Mouse (Mus musculus) T-helper 1 cell (primary cell): ENCODE results near the gene Vnn3.

Experiments used
- in situ Hi-C: fragments of 300-600 bp; cut with MboI, MseI; formaldehyde crosslinking; loops from one replicate; pipeline ENCODE4 v1.15.1; 2025; ENCODE audit warnings: high pct_unique_total_duplicates

Vnn3 gene

DNA sequence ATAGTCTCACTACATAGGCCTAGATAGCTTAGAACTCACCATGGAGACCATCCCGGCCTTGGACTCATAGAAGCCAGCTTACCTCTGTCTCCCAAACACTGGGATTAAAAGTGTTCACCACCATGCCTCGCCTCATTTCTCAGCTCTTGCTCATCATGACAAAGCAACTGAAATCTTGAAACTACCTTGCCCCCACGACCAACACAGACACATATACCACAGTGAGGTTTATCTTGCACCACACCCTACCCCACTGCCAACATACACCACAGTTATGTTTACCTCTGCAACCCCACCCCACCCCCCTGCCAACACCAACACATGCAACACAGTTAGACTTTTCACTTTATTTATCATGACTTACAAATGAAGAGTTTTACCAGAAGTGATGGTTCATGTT, 34.8 kb downstream of the Vnn3 start:
- in situ Hi-C loops = loop anchor here (10.0 kb wide), 1 partner anchor 441 kb away; no protein-coding TSS in a partner anchor

DNA sequence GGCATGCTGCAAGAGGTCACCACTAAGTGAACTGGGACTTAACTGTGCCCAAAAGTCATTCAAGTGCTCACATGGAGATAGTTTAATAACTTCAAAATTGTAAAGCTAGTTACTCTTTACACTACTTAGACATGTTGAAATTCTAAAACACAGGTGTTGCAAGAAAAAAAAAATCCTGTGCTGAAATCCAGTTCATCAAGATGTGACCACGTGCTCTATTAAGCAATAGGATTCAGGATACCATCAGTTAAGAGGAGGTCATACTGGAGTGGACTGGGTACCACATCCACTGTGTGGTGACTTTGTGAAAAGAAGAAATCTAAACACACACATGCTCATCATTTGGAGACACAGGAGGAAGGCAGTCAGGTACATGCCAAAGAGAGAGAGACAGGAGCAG, 41.7 kb downstream of the Vnn3 start:
- in situ Hi-C loops = no loop called here

DNA sequence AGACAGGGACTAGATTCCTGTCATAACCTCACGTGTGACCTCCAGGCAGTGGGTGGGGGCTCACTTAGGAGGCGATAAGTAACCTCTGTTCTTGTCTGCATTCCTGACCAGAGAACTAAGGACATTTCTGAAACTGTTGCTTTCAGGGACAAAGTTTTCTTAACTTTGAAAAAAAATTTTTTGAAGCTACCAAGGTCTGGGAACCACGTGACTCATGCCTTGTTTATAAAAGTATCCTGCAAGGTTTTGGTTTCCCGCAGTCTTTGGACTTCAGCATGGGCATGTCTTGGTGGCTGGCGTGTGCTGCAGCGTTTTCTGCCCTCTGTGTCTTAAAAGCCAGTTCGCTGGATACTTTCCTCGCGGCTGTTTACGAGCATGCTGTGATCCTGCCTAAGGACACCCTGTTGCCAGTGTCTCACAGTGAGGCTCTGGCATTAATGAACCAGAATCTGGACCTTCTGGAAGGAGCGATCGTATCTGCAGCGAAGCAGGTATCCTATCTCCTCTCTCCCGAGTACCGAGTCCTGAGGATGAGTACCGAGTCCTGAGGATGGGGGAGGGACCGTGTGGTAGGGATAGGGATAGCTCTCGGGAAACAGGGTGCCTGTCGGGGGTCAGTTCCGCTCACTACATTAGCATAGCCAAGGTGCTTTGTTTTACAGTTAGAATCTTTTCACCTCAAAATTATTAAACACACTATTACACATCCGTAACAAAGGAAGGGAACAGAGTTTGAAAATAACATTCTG, 43.5 kb downstream of the Vnn3 start, which contains the start of gene Vnn1:
TSS of gene Vnn1 (plus strand) at position 88 of the 749 bp plus-strand sequence.
- in situ Hi-C loops = no loop called here

DNA sequence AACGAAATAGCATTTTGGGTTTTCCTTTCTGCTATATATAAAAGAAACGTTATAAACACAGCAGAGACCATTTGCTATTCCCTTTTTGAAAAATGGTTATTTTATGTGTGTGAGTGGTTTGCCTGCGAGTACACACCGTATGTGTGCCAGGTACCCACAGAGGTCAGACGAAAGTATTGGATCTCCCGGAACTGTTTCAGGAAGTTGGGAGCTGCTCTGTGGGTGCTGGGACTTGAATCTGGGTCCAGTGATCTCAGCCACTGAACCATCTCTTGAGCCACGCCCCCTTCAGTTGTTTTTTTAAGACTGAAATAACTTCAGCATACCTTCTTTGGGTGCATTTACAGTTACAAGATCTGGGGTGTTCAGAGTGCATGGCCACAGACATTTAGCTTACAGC, 44.1 kb downstream of the Vnn3 start:
- in situ Hi-C loops = no loop called here

DNA sequence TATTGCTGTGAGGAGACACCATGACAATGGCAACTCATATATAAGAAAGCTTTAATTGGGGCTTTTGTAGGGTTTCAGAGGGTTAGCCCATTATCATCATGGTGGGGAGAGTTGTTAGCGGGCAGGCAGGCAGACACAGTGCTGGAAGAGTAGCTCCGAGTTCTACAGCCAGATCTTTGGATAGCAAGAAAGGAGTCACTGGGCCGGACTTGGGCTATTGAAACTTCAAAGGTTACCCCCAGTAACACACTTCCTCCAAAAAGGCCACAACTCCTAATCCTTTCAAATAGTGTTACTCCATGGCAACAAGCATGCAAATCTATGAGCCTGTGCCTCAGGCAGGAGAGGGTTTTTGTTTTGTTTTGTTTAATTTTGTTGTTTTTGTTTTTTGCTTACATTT, 49.9 kb downstream of the Vnn3 start:
- in situ Hi-C loops = no loop called here

DNA sequence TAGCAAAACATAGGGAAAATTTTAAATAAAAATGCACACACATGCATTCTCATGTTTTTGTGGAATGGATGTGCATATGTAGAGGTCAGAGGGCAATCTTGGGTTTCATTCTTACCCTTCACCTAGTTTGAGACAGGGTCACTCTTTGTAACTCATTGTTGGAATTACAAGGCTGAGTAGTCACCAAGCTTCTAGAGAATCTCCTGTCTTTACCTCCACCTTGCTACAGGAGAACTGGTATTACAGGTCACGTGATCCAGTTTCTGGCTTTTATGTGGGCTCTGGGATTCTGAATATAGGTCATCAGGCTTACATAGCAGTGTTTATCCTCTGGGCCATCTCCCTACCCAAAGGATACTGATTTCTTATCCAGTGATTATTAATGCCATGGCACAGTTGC, 54.4 kb downstream of the Vnn3 start:
- in situ Hi-C loops = no loop called here
